Mouse (Mus musculus) kidney, adult 11 months (tissue): ENCODE measurements around the gene Sfswap.
A peak's percentile ranks its signal among the peaks of the same experiment; 100 is the strongest.

Experiments
- DNase-seq: peaks from one replicate; pipeline ENCODE4 v3.0.0; 2022

Sfswap gene

GRCm38 (mm10) chr5:129533731-129534130 lies 32.7 kb downstream of the Sfswap start:
- no peak for DNase-seq

DNA sequence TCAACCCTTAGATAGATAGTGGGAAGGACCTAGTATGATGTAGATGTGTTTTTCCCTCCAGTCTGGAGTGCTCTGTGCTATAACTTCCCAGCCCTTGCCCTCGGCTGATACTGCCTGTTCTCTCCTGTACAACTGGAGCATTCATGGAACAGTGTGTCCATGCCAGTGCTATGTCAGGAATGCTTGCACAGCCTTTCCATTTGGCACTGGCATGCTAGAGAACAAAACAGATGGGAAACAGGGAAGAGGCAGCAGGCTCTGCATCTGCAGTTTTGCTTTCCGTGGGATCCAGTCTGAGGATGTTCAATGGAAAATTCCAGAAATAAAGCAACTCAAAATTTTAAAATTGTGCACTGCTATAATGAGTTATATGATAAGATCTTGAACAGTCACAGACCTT lies 33.5 kb downstream of the Sfswap start:
- DNase-seq = peak; percentile 19

GRCm38 (mm10) chr5:129535021-129535420 lies 34.0 kb downstream of the Sfswap start:
- peak; percentile 13 for DNase-seq

GRCm38 (mm10) chr5:129535431-129535830 lies 34.4 kb downstream of the Sfswap start:
- no peak for DNase-seq

DNA sequence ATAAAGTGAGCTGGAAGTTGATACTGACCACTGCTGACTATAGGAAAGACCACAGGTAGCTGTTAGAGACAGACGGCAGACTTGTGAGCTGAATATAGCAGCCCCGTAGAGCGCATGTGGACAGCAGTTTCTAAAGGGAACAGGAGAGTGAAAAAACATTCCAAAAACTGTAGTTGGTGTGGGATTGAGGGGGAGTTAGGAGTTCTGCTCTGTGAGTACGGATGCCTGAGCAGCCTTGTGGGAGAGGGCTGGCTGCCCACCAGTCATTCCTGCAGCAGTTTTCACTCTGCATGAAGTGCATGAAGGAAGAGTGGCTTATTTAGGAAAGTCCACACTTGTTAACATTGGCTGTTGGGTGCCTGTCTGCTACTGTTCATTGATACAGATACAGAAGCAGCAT lies 37.8 kb downstream of the Sfswap start:
- no peak for DNase-seq

DNA sequence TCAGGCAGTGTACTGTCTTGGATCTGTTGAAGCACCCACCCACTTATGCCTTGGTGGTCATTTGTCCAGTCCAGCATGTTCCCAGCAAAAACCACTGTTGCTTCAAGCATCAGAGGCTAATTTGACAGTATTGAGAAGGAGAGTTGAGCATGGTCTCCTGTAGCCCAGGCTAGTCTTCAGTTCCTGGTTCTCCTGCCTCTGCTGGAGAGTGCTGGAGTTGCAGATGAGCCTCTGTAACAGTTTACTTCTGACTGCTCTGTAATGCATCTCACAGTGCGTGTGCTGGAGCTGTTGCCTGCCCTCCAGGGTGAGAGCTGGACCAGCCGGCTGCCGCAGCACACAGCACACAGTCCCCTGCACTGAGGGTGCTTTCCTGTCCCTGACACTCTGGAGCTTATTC lies 41.2 kb downstream of the Sfswap start:
- no peak for DNase-seq

DNA sequence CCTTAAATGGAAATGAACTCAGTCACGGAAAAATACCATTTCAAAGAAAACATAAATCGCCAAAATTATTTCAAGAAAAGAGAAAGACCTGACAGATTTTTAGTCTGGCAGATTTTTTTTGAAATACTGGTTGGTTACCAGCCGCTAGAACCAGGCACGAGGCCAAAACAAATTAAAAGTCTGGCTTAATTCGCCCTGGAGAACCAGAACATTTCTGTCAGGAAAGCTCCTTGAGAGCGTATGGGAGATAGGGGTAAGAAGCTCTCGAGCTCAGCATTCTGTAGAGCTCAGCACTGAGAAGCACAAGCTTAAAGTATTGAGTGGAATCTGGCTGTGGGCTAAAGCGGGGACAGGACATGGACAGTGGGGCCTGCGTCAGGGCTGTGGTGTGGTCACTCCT lies 44.8 kb downstream of the Sfswap start:
- no peak for DNase-seq

DNA sequence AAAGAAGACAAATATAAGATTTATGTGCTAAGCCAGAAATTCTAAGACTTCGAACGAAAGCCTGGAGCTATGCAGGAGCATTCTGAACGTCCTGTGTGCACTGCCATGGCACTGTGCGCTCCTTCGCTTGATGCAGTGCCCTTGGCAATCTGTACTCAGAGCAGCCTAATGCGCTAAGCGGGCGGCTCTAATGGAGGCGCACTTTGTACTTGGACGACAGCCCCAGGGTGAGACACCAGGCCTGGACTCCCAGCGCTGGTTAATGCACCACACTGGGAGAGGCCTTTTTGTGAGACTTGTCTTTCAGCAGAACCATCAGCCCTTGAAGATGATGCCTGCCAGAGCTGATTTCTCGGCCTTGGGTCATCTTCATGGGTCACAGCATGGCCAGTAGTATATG lies 48.7 kb downstream of the Sfswap start:
- peak; percentile 81 for DNase-seq

GRCm38 (mm10) chr5:129550790-129551189 lies 49.8 kb downstream of the Sfswap start:
- peak; percentile 62 for DNase-seq

DNA sequence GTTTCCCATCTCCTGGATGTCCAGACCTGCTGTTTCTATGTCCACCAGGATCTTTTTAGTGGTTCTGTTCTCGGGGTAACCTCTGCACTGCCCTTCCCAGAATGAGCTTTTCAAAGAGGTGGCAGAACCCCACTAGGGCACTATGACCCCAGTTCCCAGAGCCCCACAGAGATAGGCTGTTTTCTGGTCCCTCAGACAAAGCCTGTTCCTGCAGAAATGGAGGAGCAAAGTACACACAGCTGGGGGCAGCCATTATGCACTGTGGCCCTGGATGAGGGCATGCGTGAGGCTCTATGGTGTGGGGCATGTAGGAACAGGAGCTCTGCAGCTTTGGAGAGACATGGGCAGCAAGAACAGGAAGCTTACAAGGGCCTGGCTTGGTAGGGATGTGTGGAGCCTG lies 51.0 kb downstream of the Sfswap start:
- peak; percentile 51 for DNase-seq

- DNase-seq = no peak
Observed at GRCm38 (mm10) chr5:129553642-129554041, 52.6 kb downstream of the Sfswap start.

DNA sequence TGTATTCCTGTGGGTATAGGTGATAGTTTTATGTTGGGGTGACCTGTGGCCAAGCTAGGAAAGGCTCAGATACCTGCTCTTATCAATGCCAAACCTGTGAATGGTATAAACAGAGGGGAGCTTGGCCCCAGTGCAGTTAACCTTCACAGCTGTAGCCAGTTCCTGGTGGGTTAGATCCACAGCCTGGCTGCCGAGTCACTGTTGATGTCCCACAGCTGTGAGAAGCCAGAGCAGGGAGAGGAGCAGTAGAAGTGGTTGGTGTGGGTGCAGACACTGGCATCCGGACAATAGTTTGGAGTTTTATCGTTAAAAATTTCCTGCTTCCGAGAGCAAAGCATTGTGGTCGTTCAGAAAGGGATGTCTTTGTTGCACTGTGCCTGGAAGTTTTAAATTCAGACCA lies 57.6 kb downstream of the Sfswap start:
- DNase-seq = no peak

- no peak for DNase-seq
Observed at GRCm38 (mm10) chr5:129559283-129559682, 58.3 kb downstream of the Sfswap start.

DNA sequence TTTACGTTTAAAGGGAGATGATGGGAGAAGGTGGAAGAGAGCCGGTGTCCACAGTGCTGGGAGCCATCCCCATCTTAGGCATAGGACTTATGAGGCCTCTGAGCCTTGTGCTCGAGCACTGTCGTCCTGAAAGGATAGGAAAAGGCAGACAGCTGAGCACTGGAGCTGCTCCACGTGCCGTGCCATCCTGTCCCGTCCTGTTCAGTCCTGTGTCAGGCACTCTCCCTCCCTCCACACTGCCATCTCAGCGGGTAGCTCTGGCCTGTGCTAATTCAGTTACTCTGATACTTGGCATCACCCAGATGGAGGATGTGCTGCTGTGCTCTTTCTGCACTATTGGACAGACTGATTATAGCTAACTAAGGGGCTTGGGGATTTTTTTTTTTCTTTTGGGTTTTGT lies 61.3 kb downstream of the Sfswap start:
- DNase-seq = no peak

GRCm38 (mm10) chr5:129568596-129568995 lies 67.6 kb downstream of the Sfswap start:
- DNase-seq = no peak

DNA sequence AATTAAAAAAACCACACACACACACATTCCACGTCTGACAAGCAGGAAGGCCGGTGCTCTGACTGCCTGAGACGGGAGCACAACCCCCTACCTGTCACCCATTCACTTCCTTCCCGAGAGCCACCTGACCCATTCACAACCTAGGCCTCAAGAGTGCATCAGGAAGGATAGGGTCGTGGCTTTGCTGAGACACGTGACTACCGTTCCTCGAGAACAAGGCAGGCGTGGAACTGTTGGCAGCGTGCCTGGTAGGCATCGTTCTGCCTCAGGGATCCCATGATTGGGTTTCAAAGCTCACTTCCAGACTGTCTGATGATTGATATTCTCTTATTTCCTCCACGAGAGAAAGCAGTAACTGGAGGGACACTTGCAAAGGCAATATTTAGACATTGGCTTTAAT lies 77.2 kb downstream of the Sfswap start:
- DNase-seq = peak; percentile 75

GRCm38 (mm10) chr5:129580046-129580445 lies 79.0 kb downstream of the Sfswap start:
- no peak for DNase-seq

DNA sequence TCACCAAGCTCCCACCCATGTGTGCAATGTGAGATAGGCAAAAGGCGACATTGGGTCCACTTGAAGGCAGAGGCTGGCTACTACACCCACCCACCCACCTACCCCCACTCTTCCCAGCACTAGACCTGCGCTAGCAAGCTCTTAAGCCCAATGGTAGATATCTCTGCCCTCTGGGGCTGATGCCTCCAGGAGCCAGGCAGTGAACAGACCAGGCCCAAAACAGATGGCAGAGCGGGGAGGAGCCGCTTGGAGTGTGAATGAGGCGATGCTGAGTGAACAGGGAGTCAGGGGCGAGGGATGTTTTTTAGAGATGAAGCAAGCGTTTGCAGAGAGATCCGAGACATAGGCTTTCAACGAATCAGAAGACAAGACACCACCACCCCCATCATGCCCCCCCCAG lies 79.6 kb downstream of the Sfswap start:
- DNase-seq = no peak

GRCm38 (mm10) chr5:129581015-129581414 lies 80.0 kb downstream of the Sfswap start:
- DNase-seq = no peak

DNA sequence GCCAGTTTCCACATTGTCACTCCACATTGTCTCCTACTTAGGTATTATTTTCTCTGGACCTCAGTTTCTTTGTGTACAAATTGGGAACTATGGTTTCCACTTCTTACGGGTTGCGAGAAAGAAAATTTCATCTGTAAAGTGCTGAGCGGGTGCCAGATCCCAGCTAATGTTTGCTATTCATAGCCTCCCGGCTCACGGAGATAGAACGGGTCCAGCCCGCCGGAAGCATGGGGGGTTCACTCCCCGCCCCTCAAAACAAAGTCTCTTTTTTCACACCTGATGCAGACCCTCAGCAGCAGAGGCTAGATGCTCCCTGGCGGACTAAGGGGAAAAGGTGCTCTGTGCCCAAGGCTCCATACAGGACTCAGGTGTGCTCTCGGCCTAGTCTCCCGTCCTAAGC lies 82.3 kb downstream of the Sfswap start:
- no peak for DNase-seq

GRCm38 (mm10) chr5:129583761-129584582 lies 83.0 kb downstream of the Sfswap start, which contains the start of gene Mmp17:
Gene Mmp17 (plus strand): TSS chr5:129584169.
- DNase-seq = peak; percentile 87

GRCm38 (mm10) chr5:129584583-129585541 lies 83.8 kb downstream of the Sfswap start:
- DNase-seq = no peak

GRCm38 (mm10) chr5:129586016-129586415 lies 85.0 kb downstream of the Sfswap start:
- peak; percentile 57 for DNase-seq

DNA sequence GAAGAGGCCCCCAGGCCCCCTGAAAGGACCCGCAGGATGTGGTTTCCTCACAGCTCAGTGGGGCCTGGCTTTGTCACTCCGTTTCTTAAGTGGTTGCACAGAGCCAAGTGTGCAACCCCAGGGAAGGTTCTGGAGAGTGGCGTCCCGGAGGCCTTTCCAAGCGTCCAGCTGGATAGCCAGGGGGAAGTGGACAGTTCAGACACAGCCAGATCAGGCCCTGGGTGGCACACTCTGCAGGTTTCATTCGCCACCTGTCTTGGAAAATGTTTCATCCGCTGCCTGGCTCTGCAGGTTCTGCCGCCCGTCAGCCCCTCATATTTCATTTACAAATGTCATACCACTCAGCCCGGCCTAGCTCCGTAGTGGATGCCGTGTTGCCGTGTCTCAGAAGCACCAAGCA lies 85.5 kb downstream of the Sfswap start:
- DNase-seq = no peak
